Mouse (Mus musculus): Measurements from ENCODE around the gene Mtus2. TPM values are rescaled to one million over a fixed set of nuclear protein-coding genes. Genes with fewer than 3 reads are reported as not detected.
"Not testable (repeated sequence)": the region's sequence is repeated elsewhere in the genome, so short reads cannot be mapped to it uniquely, and the experiment has no call there.

The Mtus2 gene
- polyA plus RNA-seq, 1 experiment, result 1.8 TPM

GRCm38 (mm10) chr5:148152600-148153402 is 195.7 kb downstream of the Mtus2 start:
- H3K4me1 ChIP-seq (ENCODE audit: control insufficient read depth, insufficient read depth, insufficient read length, low read length), result no peaks in the 10 kb centered on the region
- H3K27ac ChIP-seq (replicated peaks; ENCODE audit: low read depth, low read length), result no peak overlapping the region
- H3K4me3 ChIP-seq (ENCODE audit: insufficient read depth, low read depth, low read length), result no peak overlapping the region

DNA sequence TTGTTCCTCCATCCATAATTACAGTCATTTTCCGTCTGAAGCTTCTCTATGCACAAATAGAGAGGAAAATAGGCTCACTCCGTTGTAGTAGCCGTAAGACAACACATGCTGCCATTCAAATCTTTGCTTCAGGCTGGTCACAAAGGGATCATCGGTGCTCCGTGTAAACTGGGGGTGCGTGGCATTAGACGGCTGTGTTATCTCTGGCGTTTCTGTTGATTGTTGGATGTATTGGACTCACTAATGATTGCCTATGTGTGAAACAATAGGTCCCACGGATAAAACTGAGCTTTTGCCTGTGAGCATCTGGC is 196.2 kb downstream of the Mtus2 start:
- Histone ChIP-seq H3K4me1 (ENCODE audit: control insufficient read depth, insufficient read depth, insufficient read length, low read length) (no peaks in the 10 kb centered on the region), H3K27ac (replicated peaks; ENCODE audit: low read depth, low read length) (no peak overlapping the region), H3K4me3 (ENCODE audit: insufficient read depth, low read depth, low read length) (no peak overlapping the region)

- Histone ChIP-seq H3K4me1 (ENCODE audit: control insufficient read depth, insufficient read depth, insufficient read length, low read length) (no peaks in the 10 kb centered on the region), H3K27ac (replicated peaks; ENCODE audit: low read depth, low read length) (no peak overlapping the region), H3K4me3 (ENCODE audit: insufficient read depth, low read depth, low read length) (no peak overlapping the region)
Measured at GRCm38 (mm10) chr5:148154727-148155126, 197.6 kb downstream of the Mtus2 start.

GRCm38 (mm10) chr5:148159328-148159727 is 202.2 kb downstream of the Mtus2 start:
- no peaks in the 10 kb centered on the region for H3K4me1 ChIP-seq (ENCODE audit: control insufficient read depth, insufficient read depth, insufficient read length, low read length)
- no peak overlapping the region for H3K27ac ChIP-seq (replicated peaks; ENCODE audit: low read depth, low read length)

GRCm38 (mm10) chr5:148160529-148161154 is 203.5 kb downstream of the Mtus2 start:
- no peaks in the 10 kb centered on the region for H3K4me1 ChIP-seq (ENCODE audit: control insufficient read depth, insufficient read depth, insufficient read length, low read length)

More at GRCm38 (mm10) chr5:148159328-148159727, 202.2 kb downstream of the Mtus2 start:
- no peak overlapping the region for H3K4me3 ChIP-seq (ENCODE audit: insufficient read depth, low read depth, low read length)

DNA sequence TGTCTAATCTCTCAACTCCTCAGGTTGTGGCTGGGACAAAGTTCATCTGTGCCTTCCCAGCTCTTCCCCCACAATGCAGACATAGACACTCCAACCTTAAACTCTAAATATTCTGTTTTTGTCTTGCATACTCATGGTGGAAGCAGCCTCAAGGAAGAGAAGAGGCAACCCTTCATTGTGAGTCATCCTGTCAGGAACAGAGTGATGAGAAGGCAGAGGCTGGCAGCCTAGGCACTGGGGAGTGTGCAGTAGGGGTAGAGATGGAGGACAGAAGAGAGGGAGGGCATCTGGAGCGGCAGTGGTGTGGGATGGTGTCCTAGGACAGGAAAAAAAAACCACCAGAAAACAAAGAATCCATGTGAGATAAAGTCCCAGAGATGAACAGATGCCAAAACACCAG is 208.0 kb downstream of the Mtus2 start:
- no peak overlapping the region for H3K27ac ChIP-seq (replicated peaks; ENCODE audit: low read depth, low read length)
- H3K4me1 ChIP-seq (ENCODE audit: control insufficient read depth, insufficient read depth, insufficient read length, low read length), result no peaks in the 10 kb centered on the region; the same call in 1 of the 2 replicates
- no peak overlapping the region for H3K4me3 ChIP-seq (ENCODE audit: insufficient read depth, low read depth, low read length)

More at GRCm38 (mm10) chr5:148160529-148161154, 203.5 kb downstream of the Mtus2 start:
- H3K27ac ChIP-seq (replicated peaks; ENCODE audit: low read depth, low read length), result no peak overlapping the region
- no peak overlapping the region for H3K4me3 ChIP-seq (ENCODE audit: insufficient read depth, low read depth, low read length)

GRCm38 (mm10) chr5:148175091-148175490 is 218.0 kb downstream of the Mtus2 start:
- Histone ChIP-seq H3K4me3 (ENCODE audit: insufficient read depth, low read depth, low read length) (no peak overlapping the region), H3K27ac (replicated peaks; ENCODE audit: low read depth, low read length) (no peak overlapping the region)

GRCm38 (mm10) chr5:148175742-148176426 is 218.8 kb downstream of the Mtus2 start:
- Histone ChIP-seq H3K27ac (replicated peaks; ENCODE audit: low read depth, low read length) (no peak overlapping the region), H3K4me1 (ENCODE audit: control insufficient read depth, insufficient read depth, insufficient read length, low read length) (no peaks in the 10 kb centered on the region), H3K4me3 (ENCODE audit: insufficient read depth, low read depth, low read length) (no peak overlapping the region)

More at GRCm38 (mm10) chr5:148175091-148175490, 218.0 kb downstream of the Mtus2 start:
- H3K4me1 ChIP-seq (ENCODE audit: control insufficient read depth, insufficient read depth, insufficient read length, low read length), result no peaks in the 10 kb centered on the region

GRCm38 (mm10) chr5:148176539-148176938 is 219.4 kb downstream of the Mtus2 start:
- not testable (repeated sequence) for H3K4me3 ChIP-seq (ENCODE audit: insufficient read depth, low read depth, low read length); H3K4me1 ChIP-seq (ENCODE audit: control insufficient read depth, insufficient read depth, insufficient read length, low read length)

GRCm38 (mm10) chr5:148179231-148179630 is 222.1 kb downstream of the Mtus2 start:
- H3K4me1 ChIP-seq (ENCODE audit: control insufficient read depth, insufficient read depth, insufficient read length, low read length), result no peaks in the 10 kb centered on the region
- H3K4me3 ChIP-seq (ENCODE audit: insufficient read depth, low read depth, low read length), result no peak overlapping the region
- H3K27ac ChIP-seq (replicated peaks; ENCODE audit: low read depth, low read length), result no peak overlapping the region

More at GRCm38 (mm10) chr5:148176539-148176938, 219.4 kb downstream of the Mtus2 start:
- H3K27ac ChIP-seq (replicated peaks; ENCODE audit: low read depth, low read length), result not testable (repeated sequence)

- H3K4me1 ChIP-seq (ENCODE audit: control insufficient read depth, insufficient read depth, insufficient read length, low read length), result no peaks in the 10 kb centered on the region
- H3K4me3 ChIP-seq (ENCODE audit: insufficient read depth, low read depth, low read length), result no peak overlapping the region
- H3K27ac ChIP-seq (replicated peaks; ENCODE audit: low read depth, low read length), result no peak overlapping the region
Measured at GRCm38 (mm10) chr5:148180590-148181307, 223.6 kb downstream of the Mtus2 start.

GRCm38 (mm10) chr5:148181308-148181630 is 224.1 kb downstream of the Mtus2 start:
- H3K4me1 ChIP-seq (ENCODE audit: control insufficient read depth, insufficient read depth, insufficient read length, low read length), result no peaks in the 10 kb centered on the region
- no peak overlapping the region for H3K27ac ChIP-seq (replicated peaks; ENCODE audit: low read depth, low read length)
- H3K4me3 ChIP-seq (ENCODE audit: insufficient read depth, low read depth, low read length), result no peak overlapping the region

DNA sequence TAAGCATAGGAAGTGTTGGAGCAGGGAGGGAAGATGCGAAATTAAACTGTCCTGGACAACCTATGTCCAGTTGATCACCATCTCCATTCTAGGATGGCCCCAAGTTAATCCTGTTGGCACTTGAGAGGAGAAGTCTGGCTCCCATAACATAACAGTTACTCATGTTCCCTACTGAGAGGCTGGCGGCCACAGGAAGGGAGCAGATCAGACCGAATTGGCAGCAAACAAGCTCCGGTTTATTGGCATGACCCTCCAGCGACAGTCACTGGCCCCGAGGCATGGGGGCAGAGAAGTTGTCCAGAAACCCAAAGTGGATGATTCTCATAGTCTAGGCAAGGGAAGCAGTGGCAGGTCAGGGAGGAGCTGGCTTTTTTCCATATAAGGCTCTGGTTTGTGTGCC is 224.8 kb downstream of the Mtus2 start:
- Histone ChIP-seq H3K4me1 (ENCODE audit: control insufficient read depth, insufficient read depth, insufficient read length, low read length) (no peaks in the 10 kb centered on the region), H3K27ac (replicated peaks; ENCODE audit: low read depth, low read length) (no peak overlapping the region), H3K4me3 (ENCODE audit: insufficient read depth, low read depth, low read length) (no peak overlapping the region)

- Histone ChIP-seq H3K27ac (replicated peaks; ENCODE audit: low read depth, low read length) (no peak overlapping the region), H3K4me3 (ENCODE audit: insufficient read depth, low read depth, low read length) (no peak overlapping the region), H3K4me1 (ENCODE audit: control insufficient read depth, insufficient read depth, insufficient read length, low read length) (no peaks in the 10 kb centered on the region)
Measured at GRCm38 (mm10) chr5:148185898-148186297, 228.8 kb downstream of the Mtus2 start.

DNA sequence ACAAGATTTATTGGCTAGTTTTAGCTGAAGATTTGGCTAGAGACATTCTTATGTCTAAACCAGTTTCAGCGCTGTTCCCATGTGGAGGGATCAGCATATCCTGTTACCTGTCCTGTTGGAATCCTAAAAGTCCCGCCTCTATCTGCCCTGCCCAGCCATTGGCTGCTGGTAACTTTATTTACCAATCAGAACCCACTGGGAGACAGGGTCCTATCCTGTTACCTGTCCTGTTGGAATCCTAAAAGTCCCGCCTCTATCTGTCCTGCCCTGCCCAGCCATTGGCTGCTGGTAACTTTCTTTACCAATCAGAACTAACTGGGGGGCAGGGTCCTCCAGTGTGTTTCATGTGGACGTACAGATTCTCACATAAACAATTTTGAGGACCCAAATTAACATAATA is 234.3 kb downstream of the Mtus2 start:
- H3K4me1 ChIP-seq (ENCODE audit: control insufficient read depth, insufficient read depth, insufficient read length, low read length), result no peaks in the 10 kb centered on the region
- no peak overlapping the region for H3K4me3 ChIP-seq (ENCODE audit: insufficient read depth, low read depth, low read length)
- no peak overlapping the region for H3K27ac ChIP-seq (replicated peaks; ENCODE audit: low read depth, low read length)
